Mouse (Mus musculus) adrenal gland, adult (tissue): ENCODE measurements at regions not wholly inside any gene's neighbourhood (a gene's known extent, or its start where the extent isn't known, plus 50 kb on each side); places are given as distances from the start of the nearest gene placed in this dataset.
"Not testable (repeated sequence)": the region's sequence is repeated elsewhere in the genome, so short reads cannot be mapped to it uniquely, and the experiment has no call there.

Source experiments
- DNase-seq, 2 experiments: peaks; one replicate each; pipeline ENCODE4 v3.0.0; 2022 to 2023; ENCODE audit warnings: low spot score in 1 of 2; ENCODE audit not compliant: inconsistent age in 2 of 2

- DNase-seq, result no peak
Measured at GRCm38 (mm10) chr5:96898120-96898672, 99.3 kb upstream of the Bmp2k start.

- DNase-seq, result no peak
Measured at GRCm38 (mm10) chr5:96898695-96899094, 98.8 kb upstream of the Bmp2k start.

GRCm38 (mm10) chr5:96905572-96906271 lies 91.8 kb upstream of the Bmp2k start:
- peak in 1 of 2 experiments; percentile 58 for DNase-seq

GRCm38 (mm10) chr5:96908371-96908770 lies 89.1 kb upstream of the Bmp2k start:
- DNase-seq, result not testable (repeated sequence)

- no peak for DNase-seq
Measured at GRCm38 (mm10) chr5:96909218-96909617, 88.3 kb upstream of the Bmp2k start.

GRCm38 (mm10) chr5:96911550-96912253 lies 85.8 kb upstream of the Bmp2k start:
- peak; percentile 53 to 75 for DNase-seq

- no peak for DNase-seq
Measured at GRCm38 (mm10) chr5:96912254-96912635, 85.2 kb upstream of the Bmp2k start.

- peak in 1 of 2 experiments; percentile 41 for DNase-seq
Measured at GRCm38 (mm10) chr5:96912781-96913180, 84.7 kb upstream of the Bmp2k start.

- no peak for DNase-seq
Measured at GRCm38 (mm10) chr5:96913711-96914110, 83.8 kb upstream of the Bmp2k start.

- no peak for DNase-seq
Measured at GRCm38 (mm10) chr5:96914696-96915404, 82.6 kb upstream of the Bmp2k start.

- DNase-seq, result no peak
Measured at GRCm38 (mm10) chr5:96916897-96917296, 80.6 kb upstream of the Bmp2k start.

GRCm38 (mm10) chr5:96917596-96918258 lies 79.8 kb upstream of the Bmp2k start:
- DNase-seq, result peak in 1 of 2 experiments; percentile 48

- DNase-seq, result no peak
Measured at GRCm38 (mm10) chr5:96919149-96919548, 78.3 kb upstream of the Bmp2k start.

- DNase-seq, result peak in 1 of 2 experiments; percentile 40
Measured at GRCm38 (mm10) chr5:96921037-96921436, 76.5 kb upstream of the Bmp2k start.

- DNase-seq, result no peak
Measured at GRCm38 (mm10) chr5:96921511-96921910, 76.0 kb upstream of the Bmp2k start.

GRCm38 (mm10) chr5:96921973-96922715 lies 75.3 kb upstream of the Bmp2k start:
- DNase-seq, result peak; percentile 43 to 80

- DNase-seq, result no peak
Measured at GRCm38 (mm10) chr5:96922716-96923076, 74.8 kb upstream of the Bmp2k start.

GRCm38 (mm10) chr5:96923526-96923925 lies 74.0 kb upstream of the Bmp2k start:
- DNase-seq, result no peak

- DNase-seq, result no peak
Measured at GRCm38 (mm10) chr5:96924736-96925429, 72.6 kb upstream of the Bmp2k start.

GRCm38 (mm10) chr5:96925943-96926342 lies 71.5 kb upstream of the Bmp2k start:
- DNase-seq, result no peak
